Comparison of ENCODE assay signal across 29 mouse cellular contexts in genomic region chr8:113878411-113879006, GRCm38 (mm10). TPM values are rescaled to one million over a fixed set of nuclear protein-coding genes. Genes with fewer than 3 reads are reported as not detected.
A peak's percentile ranks its signal among the peaks of the same experiment; 100 is the strongest.
DNase-seq lines count a peak whose midpoint lies in the region; ATAC-seq and TF ChIP-seq lines count a peak whose summit lies in the region.
"Had no signal": no experiment of that assay in that cellular context is flagged by ENCODE, and none has a peak within 500 bp of the region (broad histone marks: within the 10 kb centered on the region; RNA-seq: fewer than 3 reads in every experiment).

No protein-coding gene starts in this region.

- H3K9ac ChIP-seq in lung, postnatal 0 days (replicated peaks; ENCODE audit: low read depth) = no peak overlapping the region
- H3K9ac ChIP-seq: embryonic facial prominence, embryonic 12.5 days; embryonic facial prominence, embryonic 15.5 days; forebrain, postnatal 0 days; hindbrain, embryonic 13.5 days had no signal

- peak; percentile 53 for DNase-seq in heart, adult 11 months
- no peak for DNase-seq in heart, postnatal 4 days
- DNase-seq in lung, postnatal 0 days (ENCODE audit: low spot score) = peak; percentile 9
- DNase-seq in lung, adult 18-20 months = no peak
- DNase-seq in ZHBTc4 (ENCODE audit: low read depth, low spot score) = peak; percentile 9
- no peak for DNase-seq in adrenal gland, adult (ENCODE audit: inconsistent age in 2 of 2, low spot score in 1 of 2)
- DNase-seq in layer of hippocampus, adult 18-20 months (ENCODE audit: low spot score in 2 of 2) = no peak
- DNase-seq: adrenal gland, adult 8-10 months; adrenal gland, postnatal 25 days; B cell, adult 2 months; cerebellum, adult 11-12 months; cerebellum, adult 8-10 months; cerebellum, postnatal 10 days; cerebellum, postnatal 36 days; forebrain, postnatal 0 days; gastrocnemius, adult 2 months; gastrocnemius, postnatal 14 days; heart, adult 18-20 months had no signal

- no peak overlapping the region for H3K4me3 ChIP-seq in lung, postnatal 0 days (ENCODE audit: low read depth, low read length)
- H3K4me3 ChIP-seq: embryonic facial prominence, embryonic 12.5 days; embryonic facial prominence, embryonic 15.5 days; gastrocnemius, adult 2 months; hindbrain, embryonic 10.5 days; hindbrain, embryonic 13.5 days had no signal

- no peak overlapping the region for H3K4me2 ChIP-seq in lung, postnatal 0 days (replicated peaks; ENCODE audit: low read depth, low read length)
- H3K4me2 ChIP-seq: embryonic facial prominence, embryonic 12.5 days; embryonic facial prominence, embryonic 15.5 days; hindbrain, embryonic 13.5 days had no signal

- no peaks in the 10 kb centered on the region for H3K4me1 ChIP-seq in lung, postnatal 0 days (ENCODE audit: insufficient read depth, low read depth, low read length)
- H3K4me1 ChIP-seq: embryonic facial prominence, embryonic 12.5 days; hindbrain, embryonic 13.5 days had no signal

- no peak for TF ChIP-seq EP300 in lung, postnatal 0 days (IDR thresholded peaks at IDR 0.05)

- no peak for ATAC-seq in lung, postnatal 0 days
- ATAC-seq: forebrain, embryonic 14.5 days; forebrain, postnatal 0 days; hindbrain, postnatal 0 days; inflammation-experienced regulatory T-cells, adult 6 months; intestine, embryonic 16.5 days had no signal

- H3K27ac ChIP-seq in lung, postnatal 0 days (ENCODE audit: low read length) = no peak overlapping the region
- H3K27ac ChIP-seq: embryonic facial prominence, embryonic 12.5 days; embryonic facial prominence, embryonic 15.5 days; gastrocnemius, adult 2 months; hindbrain, embryonic 10.5 days; hindbrain, embryonic 13.5 days; hindbrain, postnatal 0 days had no signal

- WGBS in lung, postnatal 0 days = 39% methylated on average over 3 of the region's 3 CpGs

- no peak for TF ChIP-seq CTCF in lung, postnatal 0 days (IDR thresholded peaks at IDR 0.05)

- no peaks in the 10 kb centered on the region for H3K36me3 ChIP-seq in lung, postnatal 0 days (ENCODE audit: insufficient read depth, low read length)
- H3K36me3 ChIP-seq: embryonic facial prominence, embryonic 12.5 days; embryonic facial prominence, embryonic 15.5 days; G1E; hindbrain, embryonic 10.5 days; hindbrain, embryonic 13.5 days had no signal

- H3K27me3 ChIP-seq in lung, postnatal 0 days (replicated peaks; ENCODE audit: insufficient read depth, low read length) = no peaks in the 10 kb centered on the region
- H3K27me3 ChIP-seq: CH12.LX; embryonic facial prominence, embryonic 12.5 days; embryonic facial prominence, embryonic 15.5 days; hindbrain, embryonic 13.5 days had no signal

- no peaks in the 10 kb centered on the region for H3K9me3 ChIP-seq in lung, postnatal 0 days (ENCODE audit: low read length)
- H3K9me3 ChIP-seq: embryonic facial prominence, embryonic 12.5 days; embryonic facial prominence, embryonic 15.5 days; hindbrain, embryonic 10.5 days; hindbrain, embryonic 13.5 days had no signal

RNA-seq across cellular contexts. Expression of gene Adamts18, which starts 30.0 kb away (rescaled TPM):
- under 1 TPM; 0.12 to 0.20 TPM for total RNA-seq in heart, postnatal 4 days (2021)
- polyA plus RNA-seq in lung, postnatal 0 days (2015; fragmentation: Nextera tagmentation; extraction: Ambion mirVana) = 0.20 and 0.23 TPM in 2 replicates
- total RNA-seq in layer of hippocampus, adult 18-20 months (2021) = under 1 TPM; 0.43 to 0.82 TPM
- total RNA-seq: adrenal gland, postnatal 25 days; CH12.LX; heart, postnatal 25 days had no signal
- polyA plus RNA-seq: G1E; inflammation-experienced regulatory T-cells, adult 6 months had no signal

Comparison
In these comparisons a context has a peak if more than half of its experiments do, and no peak if none do; other contexts are left out.
1. DNase-seq: peak in heart, adult 11 months (single experiment), lung, postnatal 0 days (single experiment) and ZHBTc4 (single experiment); none in heart, postnatal 4 days (single experiment), lung, adult 18-20 months (0 of 2), adrenal gland, adult (0 of 2) and layer of hippocampus, adult 18-20 months (0 of 2).